Mouse (Mus musculus) kidney, adult 2 months (tissue): ENCODE results near the gene Olfr446. TPM values are rescaled to one million over a fixed set of nuclear protein-coding genes. Genes with fewer than 3 reads are reported as not detected.

Experiments
- DNase-seq: peaks from one replicate; pipeline ENCODE4 v3.0.0; 2021
- H3K27ac ChIP-seq: fragments of 200-500 bp; 2 replicates; pipeline ENCODE4 v1.5.1; 2012; ENCODE audit warnings: low read depth, low read length, control low read depth, inconsistent platforms; ENCODE audit not compliant: insufficient read depth
- H3K27me3 ChIP-seq: fragments of 200-500 bp; replicated peaks from 2 replicates; pipeline ENCODE4 v1.6.1; 2012; ENCODE audit warnings: mild to moderate bottlenecking, moderate library complexity, low read length, inconsistent platforms; ENCODE audit not compliant: control insufficient read depth, insufficient read depth
- H3K36me3 ChIP-seq: fragments of 200-500 bp; 2 replicates; pipeline ENCODE4 v1.6.1; 2012; ENCODE audit warnings: mild to moderate bottlenecking, moderate library complexity, low read length, inconsistent platforms; ENCODE audit not compliant: control insufficient read depth, insufficient read depth
- H3K4me1 ChIP-seq: fragments of 200-500 bp; 2 replicates; pipeline ENCODE4 v1.6.1; 2011; ENCODE audit warnings: low read length; ENCODE audit not compliant: control insufficient read depth, insufficient read depth
- H3K4me3 ChIP-seq: fragments of 200-500 bp; 2 replicates; pipeline ENCODE4 v1.5.1; 2011; ENCODE audit warnings: mild to moderate bottlenecking, low read depth, low read length, control low read depth; ENCODE audit not compliant: insufficient read depth
- CTCF ChIP-seq: fragments of 200-500 bp; conservative IDR thresholded peaks from 2 replicates; pipeline ENCODE4 v1.5.1; 2011; ENCODE audit warnings: low read depth, mild to moderate bottlenecking, control low read depth, low read length, moderate library complexity, mixed read lengths; ENCODE audit not compliant: insufficient read depth, insufficient read length
- POLR2A ChIP-seq: fragments of 200-500 bp; IDR thresholded peaks from one replicate; pipeline ENCODE4 v1.6.1; 2011; ENCODE audit warnings: low read depth, low read length, control low read depth
- WGBS: fragments of 180-500 bp; shearing (Covaris S2); methylation state at CpG from one replicate; pipeline ENCODE4 v1.1.7; 2018; 5-methylcytosine and 5-hydroxymethylcytosine counted together
- polyA plus RNA-seq: library from polyadenylated mRNA; depleted of rRNA; stranded (reverse); fragments of >200 nt; gene quantifications from 2 replicates; pipeline ENCODE4 v1.2.3, GENCODE M21; 2012; rRNA removed

The Olfr446 gene
- polyA plus RNA-seq = not detected in 2 replicates

- DNase-seq = no peak
- no peaks in the 10 kb centered on the region for H3K36me3 ChIP-seq
- no peaks in the 10 kb centered on the region for H3K27me3 ChIP-seq
- H3K4me1 ChIP-seq = no peaks in the 10 kb centered on the region
- WGBS = 47% methylated on average over 2 of the region's 2 CpGs
- no peak within 1 kb of the TSS for H3K4me3 ChIP-seq
- no peak for TF ChIP-seq POLR2A
- H3K27ac ChIP-seq = no peak within 1 kb of the TSS
These were observed at the start of gene Olfr446 for GRCm38 (mm10) chr6:42921077-42921476. Gene Olfr446 (plus strand): TSS chr6:42921377.

- no peak overlapping the region for H3K4me3 ChIP-seq
- H3K4me1 ChIP-seq = no peaks in the 10 kb centered on the region
- DNase-seq = no peak
- no peak for TF ChIP-seq POLR2A
- TF ChIP-seq CTCF = no peak
- H3K27ac ChIP-seq = no peak overlapping the region
- H3K27me3 ChIP-seq = no peaks in the 10 kb centered on the region
- H3K36me3 ChIP-seq = no peaks in the 10 kb centered on the region
These were observed 44.9 kb upstream of the Olfr446 start for GRCm38 (mm10) chr6:42876323-42876722.

DNA sequence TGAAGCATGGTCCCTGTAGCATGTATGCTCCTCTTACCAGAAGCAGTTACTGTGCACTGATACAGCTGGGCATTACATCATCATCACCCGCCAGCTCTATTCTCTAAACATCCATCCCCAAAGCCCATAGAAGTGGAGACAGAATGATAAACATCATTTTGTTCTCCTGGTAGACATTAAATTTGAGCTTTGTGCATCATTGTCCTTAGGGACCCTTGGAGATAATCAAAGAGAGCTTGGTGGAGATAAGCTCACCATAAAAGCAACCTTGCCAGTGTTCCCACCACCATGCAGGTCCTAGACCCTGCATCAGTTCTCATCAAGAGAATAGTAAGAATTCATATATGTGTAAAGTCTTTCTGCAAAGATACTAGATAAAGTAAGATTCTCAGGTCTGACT is 31.0 kb upstream of the Olfr446 start, which contains the start of gene Olfr448:
Gene Olfr448, plus strand, starts transcription at position 301 of the 400 bp plus-strand sequence.
- H3K4me3 ChIP-seq = no peak within 1 kb of the TSS
- 84% methylated on average over 1 of the region's 1 CpGs for WGBS
- no peaks in the 10 kb centered on the region for H3K4me1 ChIP-seq
- no peaks in the 10 kb centered on the region for H3K27me3 ChIP-seq
- H3K27ac ChIP-seq = no peak within 1 kb of the TSS
- H3K36me3 ChIP-seq = no peaks in the 10 kb centered on the region
- no peak for DNase-seq
- TF ChIP-seq CTCF = no peak
- TF ChIP-seq POLR2A = no peak

- WGBS = 49% methylated on average over 1 of the region's 1 CpGs
- no peak for TF ChIP-seq POLR2A
- TF ChIP-seq CTCF = no peak
- no peak for DNase-seq
These were observed 20.8 kb upstream of the Olfr446 start for GRCm38 (mm10) chr6:42900345-42900744.

GRCm38 (mm10) chr6:42908578-42908977 is 12.6 kb upstream of the Olfr446 start, which contains the start of gene Olfr447:
Gene Olfr447 (plus strand): TSS chr6:42908878.
- no peaks in the 10 kb centered on the region for H3K36me3 ChIP-seq
- no peak within 1 kb of the TSS for H3K4me3 ChIP-seq
- TF ChIP-seq POLR2A (no peak), CTCF (no peak)
- no peak for DNase-seq
- H3K4me1 ChIP-seq = no peaks in the 10 kb centered on the region
- H3K27me3 ChIP-seq = no peaks in the 10 kb centered on the region
- H3K27ac ChIP-seq = no peak within 1 kb of the TSS

More at GRCm38 (mm10) chr6:42900345-42900744, 20.8 kb upstream of the Olfr446 start:
- H3K4me3 ChIP-seq = no peak overlapping the region
- H3K36me3 ChIP-seq = no peaks in the 10 kb centered on the region
- no peaks in the 10 kb centered on the region for H3K27me3 ChIP-seq
- no peaks in the 10 kb centered on the region for H3K4me1 ChIP-seq
- no peak overlapping the region for H3K27ac ChIP-seq

DNA sequence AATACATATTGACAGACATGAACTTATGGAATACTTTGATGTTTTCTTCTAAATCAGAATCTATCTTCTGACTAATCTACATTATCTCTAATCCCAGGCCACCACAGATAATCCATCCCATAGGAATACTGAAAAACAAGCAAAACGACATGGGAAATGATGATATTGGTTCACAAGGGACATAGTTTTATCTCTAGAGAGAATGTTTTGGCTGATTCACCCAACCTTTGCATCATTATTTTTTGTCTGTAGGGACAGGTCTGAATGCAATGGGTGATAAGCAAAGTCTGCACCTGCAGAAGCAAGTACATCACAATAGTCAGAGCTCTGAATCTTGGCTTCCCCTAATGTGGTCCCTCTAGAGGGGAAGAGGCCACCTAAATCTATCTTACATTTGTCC is 27.6 kb downstream of the Olfr446 start, which contains the start of gene Olfr444:
Gene Olfr444, plus strand, starts transcription at position 301 of the 400 bp plus-strand sequence.
- Histone ChIP-seq H3K27ac (no peak within 1 kb of the TSS), H3K27me3 (no peaks in the 10 kb centered on the region)

GRCm38 (mm10) chr6:42980377-42980776 is 59.2 kb downstream of the Olfr446 start:
- H3K4me3 ChIP-seq = no peak overlapping the region
- H3K4me1 ChIP-seq = no peaks in the 10 kb centered on the region
- H3K36me3 ChIP-seq = no peaks in the 10 kb centered on the region
- no peaks in the 10 kb centered on the region for H3K27me3 ChIP-seq
- DNase-seq = no peak
- no peak overlapping the region for H3K27ac ChIP-seq
- TF ChIP-seq POLR2A = no peak
- no peak for TF ChIP-seq CTCF

More for the DNA sequence above, 27.6 kb downstream of the Olfr446 start, which contains the start of gene Olfr444:
- Histone ChIP-seq H3K36me3 (no peaks in the 10 kb centered on the region), H3K4me3 (no peak within 1 kb of the TSS), H3K4me1 (no peaks in the 10 kb centered on the region)
- TF ChIP-seq POLR2A (no peak), CTCF (no peak)
- DNase-seq = no peak
- WGBS = 74% methylated on average over 1 of the region's 1 CpGs

Other genes with a start within 250 kb of the Olfr446 start
- 13.2 and 13.7 TPM in 2 replicates for gene Tcaf1, start 211.3 kb upstream of the Olfr446 start, polyA plus RNA-seq
- not detected in 2 replicates for gene Olfr453, start 182.0 kb upstream of the Olfr446 start, polyA plus RNA-seq
- not detected in 2 replicates for gene Olfr38, start 165.0 kb upstream of the Olfr446 start, polyA plus RNA-seq
- not detected in 2 replicates for gene Olfr452, start 136.3 kb upstream of the Olfr446 start, polyA plus RNA-seq
- not detected in 2 replicates for gene Olfr450, start 109.4 kb upstream of the Olfr446 start, polyA plus RNA-seq
- not detected in 2 replicates for gene Olfr449, start 87.0 kb upstream of the Olfr446 start, polyA plus RNA-seq
- not detected in 2 replicates for gene Olfr448, start 30.9 kb upstream of the Olfr446 start, polyA plus RNA-seq
- gene Olfr447, start 12.5 kb upstream of the Olfr446 start, polyA plus RNA-seq = not detected in 2 replicates
- gene Olfr444, start 27.7 kb downstream of the Olfr446 start, polyA plus RNA-seq = not detected in 2 replicates
- not detected in 2 replicates for gene Olfr441, start 185.0 kb downstream of the Olfr446 start, polyA plus RNA-seq
- not detected in 2 replicates for gene Olfr237-ps1, start 225.2 kb downstream of the Olfr446 start, polyA plus RNA-seq
- gene Olfr437, start 241.9 kb downstream of the Olfr446 start, polyA plus RNA-seq = not detected in 2 replicates